Mouse (Mus musculus): ENCODE results near the gene Olfr1357.

Olfr1357 gene

GRCm38 (mm10) chr10:78581121-78581520, 36.8 kb downstream of the Olfr1357 start:
- DNase-seq (ENCODE audit: low read depth, low spot score): no peak

GRCm38 (mm10) chr10:78578204-78578603, 39.7 kb downstream of the Olfr1357 start:
- no peak for DNase-seq (ENCODE audit: low read depth, low spot score)

- DNase-seq (ENCODE audit: low read depth, low spot score): no peak
These were observed 41.3 kb downstream of the Olfr1357 start for GRCm38 (mm10) chr10:78576435-78577184.

- DNase-seq (ENCODE audit: low read depth, low spot score): no peak
These were observed 42.2 kb downstream of the Olfr1357 start for GRCm38 (mm10) chr10:78575690-78576089.

GRCm38 (mm10) chr10:78575105-78575632, 42.7 kb downstream of the Olfr1357 start:
- no peak for DNase-seq (ENCODE audit: low read depth, low spot score)

DNA sequence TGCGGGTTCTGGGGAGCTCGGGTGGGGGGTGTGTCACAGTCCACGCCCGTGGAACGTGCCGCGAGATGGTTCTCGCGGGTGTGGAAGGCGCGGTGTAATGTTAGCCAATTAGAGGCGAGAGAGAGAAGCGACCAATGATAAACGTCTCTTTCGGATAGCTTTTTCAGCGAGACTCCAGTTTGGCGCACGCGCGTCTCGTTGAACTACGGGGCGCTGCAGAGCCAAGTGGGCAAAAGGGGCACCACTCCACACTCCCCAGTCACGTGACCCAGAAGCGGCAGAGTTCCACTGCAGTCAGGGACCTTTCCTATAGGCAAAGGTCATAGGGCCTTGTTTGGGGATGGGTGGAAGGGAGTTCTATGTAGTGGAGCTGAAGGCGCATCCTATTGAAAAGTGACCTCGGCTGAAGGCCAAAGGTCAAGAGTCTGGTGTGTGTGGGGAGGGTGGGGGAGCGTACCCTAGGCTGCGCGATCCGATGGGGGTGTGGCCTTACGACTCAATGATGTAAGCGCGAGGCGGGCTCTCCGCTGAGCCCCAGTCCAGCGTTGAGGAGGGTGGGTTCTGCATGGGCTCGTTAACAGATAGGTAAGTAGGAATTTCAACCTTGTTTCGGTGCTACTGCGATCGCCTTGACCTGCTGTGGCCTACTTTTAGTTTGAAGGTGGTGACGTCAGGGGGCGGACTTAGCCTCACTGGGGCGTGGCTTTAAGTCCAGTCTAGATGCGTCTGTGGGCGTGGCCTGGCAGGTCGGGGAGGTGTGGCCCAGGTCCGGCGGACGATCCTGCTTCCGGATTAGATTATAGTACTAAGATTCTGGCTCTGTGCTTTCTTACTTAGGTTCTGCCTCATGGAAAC, 43.4 kb downstream of the Olfr1357 start, which contains the start of gene Ilvbl:
TSS of gene Ilvbl (plus strand) at position 97 of the 855 bp plus-strand sequence.
- peak; percentile 93 for DNase-seq (ENCODE audit: low read depth, low spot score)

GRCm38 (mm10) chr10:78573226-78573625, 44.6 kb downstream of the Olfr1357 start:
- DNase-seq (ENCODE audit: low read depth, low spot score): no peak

DNA sequence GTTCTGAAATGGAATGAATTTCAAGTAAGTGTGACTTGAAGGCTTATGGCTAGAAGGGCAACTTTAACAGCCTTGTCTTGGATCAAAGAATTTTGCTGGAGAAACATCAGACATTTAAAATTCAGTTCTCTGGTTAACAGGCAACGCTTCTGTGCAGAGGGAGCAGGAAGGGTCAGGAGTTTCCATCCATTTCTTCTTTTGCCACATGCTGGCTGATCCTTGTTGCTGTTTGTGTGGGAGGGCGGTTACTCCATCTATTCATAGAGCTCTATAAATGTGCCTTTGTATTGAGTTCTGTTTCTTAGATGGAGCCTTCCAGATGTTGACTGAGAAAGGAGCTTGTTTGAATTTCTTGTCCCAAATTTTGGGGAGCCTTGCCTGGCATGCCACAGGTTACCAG, 47.0 kb downstream of the Olfr1357 start:
- no peak for DNase-seq (ENCODE audit: low read depth, low spot score)

GRCm38 (mm10) chr10:78570416-78570815, 47.5 kb downstream of the Olfr1357 start:
- DNase-seq (ENCODE audit: low read depth, low spot score): no peak

DNA sequence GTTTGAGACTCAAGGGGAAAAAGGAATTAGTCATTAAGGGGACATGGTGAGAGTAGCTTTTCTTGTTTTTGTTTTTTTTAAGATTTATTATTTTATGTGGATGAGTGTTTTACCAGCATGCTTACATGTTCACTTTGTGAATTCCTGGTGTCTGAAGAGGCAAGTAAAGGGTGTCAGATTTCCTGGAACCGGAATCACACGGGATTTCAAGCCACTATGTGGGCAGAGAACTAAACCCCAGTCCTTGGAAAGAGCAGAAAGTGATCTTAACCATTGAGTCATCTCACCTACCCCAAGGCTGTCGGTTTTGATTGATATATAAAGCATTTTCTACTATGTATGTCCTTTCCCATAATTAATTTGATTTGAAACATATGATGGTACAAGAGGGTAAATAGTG, 48.2 kb downstream of the Olfr1357 start:
- DNase-seq (ENCODE audit: low read depth, low spot score): no peak

- no peak for DNase-seq (ENCODE audit: low read depth, low spot score)
These were observed 48.7 kb downstream of the Olfr1357 start for GRCm38 (mm10) chr10:78569191-78569590.

DNA sequence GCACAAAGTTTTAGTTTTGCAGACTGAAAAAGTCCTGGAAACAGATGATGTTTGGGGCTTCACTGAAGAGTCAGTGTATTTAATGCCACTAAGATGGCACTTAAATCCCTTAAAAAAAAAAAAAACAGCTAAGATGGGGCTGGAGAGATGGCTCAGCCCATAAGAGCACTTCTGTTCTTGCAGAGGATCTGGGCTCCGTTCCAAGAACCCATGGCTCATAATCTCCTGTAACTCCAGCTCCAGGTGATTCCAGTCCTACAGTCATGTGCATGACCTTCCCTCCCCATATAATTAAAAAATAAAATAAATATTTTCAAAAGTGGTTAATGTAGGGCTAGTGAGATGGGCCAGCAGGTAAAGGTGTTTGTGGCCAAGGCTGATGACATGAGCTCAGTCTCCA, 52.8 kb downstream of the Olfr1357 start:
- DNase-seq (ENCODE audit: low read depth, low spot score): no peak

Data from c-Kit-negative CD71-positive TER-119-positive erythroid progenitor cells, embryonic 14.5 days (primary cell).